Mouse (Mus musculus) hindbrain, embryonic 14.5 days (tissue): ENCODE data around the gene Tshr. TPM values are rescaled to one million over a fixed set of nuclear protein-coding genes. Genes with fewer than 3 reads are reported as not detected.

Experiments
- ATAC-seq: fragments of 200-750 bp; cut with Nextera tagmentation; 2 replicates; pipeline ENCODE4 v1.8.0; 2017; ENCODE audit warnings: moderate number of reproducible peaks, mild to moderate bottlenecking, moderate TSS enrichment, moderate library complexity; ENCODE audit not compliant: low FRiP score
- DNase-seq: peaks from one replicate; pipeline ENCODE4 v3.0.0-alpha.2; 2015; ENCODE audit warnings: low spot score
- H3K27ac ChIP-seq: fragments of 300-500 bp; sonication (generic); 2 replicates; pipeline ENCODE4 v1.5.1; 2014; ENCODE audit warnings: mild to moderate bottlenecking, moderate library complexity
- H3K27me3 ChIP-seq: fragments of 300-500 bp; sonication (generic); 2 replicates; pipeline ENCODE4 v1.6.1; 2014; ENCODE audit warnings: mild to moderate bottlenecking, low read length, mixed read lengths; ENCODE audit not compliant: control insufficient read depth, insufficient read depth
- H3K36me3 ChIP-seq: fragments of 300-500 bp; sonication (generic); replicated peaks from 2 replicates; pipeline ENCODE4 v1.6.1; 2014; ENCODE audit not compliant: control insufficient read depth, insufficient read depth
- H3K4me1 ChIP-seq: fragments of 300-500 bp; sonication (generic); replicated peaks from 2 replicates; pipeline ENCODE4 v1.6.1; 2014; ENCODE audit warnings: antibody characterized with exemption, low read length, mixed read lengths; ENCODE audit not compliant: control insufficient read depth, insufficient read depth
- H3K4me2 ChIP-seq: fragments of 300-500 bp; sonication (generic); replicated peaks from 2 replicates; pipeline ENCODE4 v1.6.1; 2014; ENCODE audit warnings: mild to moderate bottlenecking, moderate library complexity
- H3K4me3 ChIP-seq: fragments of 300-500 bp; sonication (generic); replicated peaks from 2 replicates; pipeline ENCODE4 v1.5.1; 2014; ENCODE audit warnings: mild to moderate bottlenecking, low read length
- H3K9ac ChIP-seq: fragments of 300-500 bp; sonication (generic); 2 replicates; pipeline ENCODE4 v1.6.1; 2014
- H3K9me3 ChIP-seq: fragments of 300-500 bp; sonication (generic); 2 replicates; pipeline ENCODE4 v1.6.1; 2016; ENCODE audit warnings: low read length; ENCODE audit not compliant: control insufficient read depth
- WGBS: fragments of 180-500 bp; shearing (Covaris S2); extraction: QIAGEN DNeasy Blood & Tissue Kit; methylation state at CpG from one replicate; pipeline ENCODE4 v1.1.7; 2014; 5-methylcytosine and 5-hydroxymethylcytosine counted together
- polyA plus RNA-seq: library from polyadenylated mRNA; unstranded; fragments of >200 nt; fragmentation: Nextera tagmentation; extraction: Ambion mirVana; gene quantifications from 2 replicates; pipeline ENCODE4 v1.2.1, GENCODE M21; 2014

Tshr gene
- polyA plus RNA-seq, 1 experiment from 2014 or later = 0.88 TPM

DNA sequence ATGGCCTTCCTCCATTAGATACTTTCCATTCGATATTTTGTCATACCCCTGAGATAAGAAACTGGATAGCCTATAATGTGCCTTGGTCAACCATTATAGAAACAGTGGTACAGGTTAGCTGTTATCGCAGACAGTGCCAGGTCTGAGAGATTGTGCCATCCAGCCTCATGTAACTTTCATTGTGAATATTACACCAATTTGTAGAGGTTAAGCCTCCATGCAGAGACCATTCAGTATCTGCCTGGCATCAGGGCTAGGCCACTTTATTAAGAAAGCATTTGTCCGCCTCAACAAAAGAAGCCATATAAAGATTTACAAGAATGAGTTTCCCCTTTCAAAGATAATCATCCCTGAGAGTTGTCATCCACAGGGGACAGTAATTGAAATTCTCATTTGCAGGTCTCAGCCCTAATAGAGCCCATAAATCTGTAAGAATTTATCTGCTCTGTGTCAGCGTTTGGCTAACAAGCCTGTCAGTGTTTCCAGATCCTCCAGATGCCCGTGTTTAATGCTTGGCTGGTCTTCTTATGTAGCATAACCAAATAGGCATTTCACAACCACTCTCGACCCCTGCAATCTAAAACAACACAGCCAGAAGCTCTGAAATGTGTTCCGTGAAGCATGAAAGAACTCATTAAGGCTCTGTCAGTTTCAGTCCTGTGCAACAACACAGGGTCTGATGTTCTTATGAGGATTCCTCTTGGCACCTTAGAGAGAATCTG lies 28.3 kb downstream of the Tshr start:
- Histone ChIP-seq H3K4me2 (no peak overlapping the region), H3K36me3 (no peaks in the 10 kb centered on the region), H3K27ac (peak overlapping the region; percentile 58), H3K4me3 (no peak overlapping the region), H3K9me3 (no peaks in the 10 kb centered on the region), H3K4me1 (peaks cover 8% of the 10 kb centered on the region), H3K27me3 (peaks cover 37% of the 10 kb centered on the region; the same call in 1 of the 2 replicates), H3K9ac (no peak overlapping the region)
- DNase-seq (peak; percentile 75), ATAC-seq (peak; percentile 90)
- 22% methylated on average over 7 of the region's 7 CpGs for WGBS

GRCm38 (mm10) chr12:91415112-91415511 lies 30.7 kb downstream of the Tshr start:
- Histone ChIP-seq H3K4me1 (peaks cover 8% of the 10 kb centered on the region), H3K36me3 (no peaks in the 10 kb centered on the region), H3K9me3 (no peaks in the 10 kb centered on the region), H3K4me3 (no peak overlapping the region), H3K9ac (no peak overlapping the region), H3K4me2 (no peak overlapping the region), H3K27me3 (peaks cover 20% of the 10 kb centered on the region; the same call in 1 of the 2 replicates), H3K27ac (no peak overlapping the region)
- ATAC-seq (no peak), DNase-seq (no peak)
- 77% methylated on average over 6 of the region's 6 CpGs for WGBS

- Histone ChIP-seq H3K4me3 (no peak overlapping the region), H3K36me3 (no peaks in the 10 kb centered on the region), H3K4me2 (no peak overlapping the region), H3K9me3 (no peaks in the 10 kb centered on the region), H3K4me1 (peaks cover 8% of the 10 kb centered on the region), H3K27ac (no peak overlapping the region), H3K9ac (no peak overlapping the region), H3K27me3 (peaks cover 19% of the 10 kb centered on the region; the same call in 1 of the 2 replicates)
- DNase-seq = no peak
- WGBS = 84% methylated on average over 7 of the region's 7 CpGs
- no peak for ATAC-seq
Measured at GRCm38 (mm10) chr12:91416828-91417227, 32.5 kb downstream of the Tshr start.

DNA sequence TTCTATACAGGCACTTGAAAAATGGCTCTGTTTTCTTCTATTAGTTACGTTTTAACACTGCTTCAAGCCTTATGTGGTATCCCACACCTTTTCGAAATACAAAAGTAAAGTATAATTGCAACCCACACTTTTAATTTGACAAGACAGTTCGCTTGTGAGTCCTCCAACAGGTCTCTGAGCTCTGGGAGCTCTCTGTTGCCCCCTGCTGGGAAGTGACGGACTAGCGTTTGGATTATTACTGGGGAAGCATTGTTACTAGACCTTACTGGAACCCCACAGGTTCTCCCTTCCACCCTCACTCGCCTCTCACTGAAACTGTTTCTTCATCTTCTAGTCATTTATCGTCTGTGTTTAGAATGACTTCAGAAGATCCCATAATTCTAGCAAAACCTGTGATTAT lies 34.4 kb downstream of the Tshr start:
- H3K27me3 ChIP-seq = peaks cover 14% of the 10 kb centered on the region; the same call in 1 of the 2 replicates
- no peak overlapping the region for H3K4me3 ChIP-seq
- ATAC-seq (no peak), DNase-seq (peak; percentile 56)
- WGBS = 51% methylated on average over 7 of the region's 7 CpGs
- H3K9me3 ChIP-seq = no peaks in the 10 kb centered on the region
- no peak overlapping the region for H3K9ac ChIP-seq
- H3K4me2 ChIP-seq = no peak overlapping the region
- H3K36me3 ChIP-seq = no peaks in the 10 kb centered on the region
- H3K4me1 ChIP-seq = no peaks in the 10 kb centered on the region
- no peak overlapping the region for H3K27ac ChIP-seq

- ATAC-seq (no peak), DNase-seq (no peak)
- Histone ChIP-seq H3K4me2 (no peak overlapping the region), H3K9me3 (no peaks in the 10 kb centered on the region), H3K4me3 (no peak overlapping the region), H3K27ac (no peak overlapping the region), H3K36me3 (no peaks in the 10 kb centered on the region), H3K27me3 (peaks cover 14% of the 10 kb centered on the region; the same call in 1 of the 2 replicates), H3K4me1 (no peaks in the 10 kb centered on the region), H3K9ac (no peak overlapping the region)
- WGBS = 66% methylated on average over 9 of the region's 9 CpGs
Measured at GRCm38 (mm10) chr12:91421272-91421671, 36.9 kb downstream of the Tshr start.

- H3K4me1 ChIP-seq = no peaks in the 10 kb centered on the region
- H3K36me3 ChIP-seq = no peaks in the 10 kb centered on the region
- H3K27me3 ChIP-seq = 0 out of 2 replicates have a peak, but pooled peaks cover under 1% of the 10 kb centered on the region
- no peak overlapping the region for H3K9ac ChIP-seq
- H3K9me3 ChIP-seq = no peaks in the 10 kb centered on the region
- ATAC-seq = no peak; the same call in 1 of the 2 replicates
- WGBS = 69% methylated on average over 11 of the region's 11 CpGs
- H3K4me3 ChIP-seq = no peak overlapping the region
- no peak overlapping the region for H3K27ac ChIP-seq
- no peak overlapping the region for H3K4me2 ChIP-seq
- no peak for DNase-seq
Measured at GRCm38 (mm10) chr12:91423125-91423820, 38.9 kb downstream of the Tshr start.

GRCm38 (mm10) chr12:91426499-91426898 lies 42.1 kb downstream of the Tshr start:
- Histone ChIP-seq H3K4me1 (no peaks in the 10 kb centered on the region), H3K9me3 (no peaks in the 10 kb centered on the region), H3K36me3 (no peaks in the 10 kb centered on the region), H3K4me3 (no peak overlapping the region), H3K27me3 (no peaks in the 10 kb centered on the region), H3K27ac (no peak overlapping the region), H3K9ac (no peak overlapping the region), H3K4me2 (no peak overlapping the region)
- 17% methylated on average over 4 of the region's 4 CpGs for WGBS
- DNase-seq (no peak), ATAC-seq (no peak)

DNA sequence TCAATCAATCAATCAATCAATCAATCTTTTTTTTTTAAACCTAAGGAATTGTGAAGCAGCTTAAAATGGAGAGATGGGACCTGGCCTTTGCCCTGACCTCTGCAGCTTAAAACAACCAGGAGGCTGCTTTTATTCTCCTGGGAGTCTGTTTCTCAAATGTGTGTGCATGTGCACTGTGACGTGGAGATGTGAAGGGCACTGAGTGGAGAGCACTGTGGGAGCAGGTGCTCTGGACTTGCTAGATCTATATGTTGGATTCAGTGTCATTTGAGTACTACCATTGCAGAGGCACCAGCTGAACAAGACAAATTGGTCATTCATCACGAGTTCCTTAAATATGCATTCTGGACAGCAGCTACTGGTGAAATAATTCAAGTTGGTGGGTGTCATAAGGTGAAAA lies 42.8 kb downstream of the Tshr start:
- H3K27ac ChIP-seq = no peak overlapping the region
- no peak overlapping the region for H3K4me2 ChIP-seq
- H3K9ac ChIP-seq = no peak overlapping the region
- no peaks in the 10 kb centered on the region for H3K36me3 ChIP-seq
- no peak overlapping the region for H3K4me3 ChIP-seq
- H3K27me3 ChIP-seq = no peaks in the 10 kb centered on the region
- WGBS = 47% methylated on average over 2 of the region's 2 CpGs
- no peak for ATAC-seq
- H3K4me1 ChIP-seq = no peaks in the 10 kb centered on the region
- no peak for DNase-seq
- H3K9me3 ChIP-seq = no peaks in the 10 kb centered on the region

- no peaks in the 10 kb centered on the region for H3K27me3 ChIP-seq
- H3K4me1 ChIP-seq = no peaks in the 10 kb centered on the region
- no peak overlapping the region for H3K4me2 ChIP-seq
- no peaks in the 10 kb centered on the region for H3K9me3 ChIP-seq
- DNase-seq (no peak), ATAC-seq (no peak)
- no peak overlapping the region for H3K27ac ChIP-seq
- no peak overlapping the region for H3K4me3 ChIP-seq
- H3K36me3 ChIP-seq = no peaks in the 10 kb centered on the region
- H3K9ac ChIP-seq = no peak overlapping the region
- WGBS = 89% methylated on average over 13 of the region's 13 CpGs
Measured at GRCm38 (mm10) chr12:91482195-91482733, 97.9 kb downstream of the Tshr start.
